Mouse (Mus musculus) myocyte (in vitro differentiated cells): ENCODE measurements around the gene Agmo.

Source experiments
- CEBPB ChIP-seq: IDR thresholded peaks from 2 replicates; pipeline ENCODE4 v1.6.1; 2011; ENCODE audit warnings: mild to moderate bottlenecking, moderate library complexity; ENCODE audit not compliant: poor library complexity, insufficient read depth, severe bottlenecking
- POLR2A ChIP-seq: IDR thresholded peaks from one replicate; pipeline ENCODE4 v1.6.1; 2011; ENCODE audit warnings: low read depth, mild to moderate bottlenecking, control low read depth, moderate library complexity; ENCODE audit not compliant: insufficient read length
- POLR2AphosphoS2 ChIP-seq: IDR thresholded peaks from one replicate; pipeline ENCODE4 v1.6.1; 2011; ENCODE audit warnings: low read depth, control low read depth; ENCODE audit not compliant: insufficient read length
- TCF12 ChIP-seq: IDR thresholded peaks from one replicate; pipeline ENCODE4 v1.6.1; 2011; ENCODE audit warnings: mild to moderate bottlenecking, control low read depth; ENCODE audit not compliant: poor library complexity, insufficient read depth, severe bottlenecking
- TCF3 ChIP-seq: IDR thresholded peaks from one replicate; pipeline ENCODE4 v1.6.1; 2011; ENCODE audit warnings: low read depth, control low read depth; ENCODE audit not compliant: insufficient read length
- USF1 ChIP-seq: IDR thresholded peaks from one replicate; pipeline ENCODE4 v1.6.1; 2011; ENCODE audit warnings: low read depth, mild to moderate bottlenecking, control low read depth, moderate library complexity

DNA sequence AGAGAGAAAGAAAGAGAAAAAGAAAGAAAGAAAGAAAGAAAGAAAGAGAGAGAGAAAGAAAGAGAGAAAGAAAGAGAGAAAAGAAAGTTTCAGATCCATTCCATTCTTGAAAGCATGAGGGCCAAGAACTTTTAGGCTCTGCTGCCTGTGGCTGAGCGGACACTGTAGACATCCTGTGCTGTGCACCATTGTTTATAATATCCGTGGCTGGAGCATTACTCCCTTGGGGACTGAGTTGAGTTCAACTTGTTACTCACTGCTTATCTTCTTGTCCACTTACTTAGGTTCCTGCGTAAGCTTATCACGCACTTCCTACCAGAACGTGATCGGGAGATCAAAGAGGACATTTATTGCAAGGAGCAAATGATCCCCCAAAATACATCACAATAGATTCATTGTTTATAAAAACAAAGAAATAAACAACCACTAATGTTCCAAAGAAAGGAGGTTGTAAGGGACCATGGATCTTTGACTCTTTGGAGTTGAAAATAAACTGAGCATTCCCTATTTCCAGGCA is 27.3 kb downstream of the Agmo start:
- TF ChIP-seq TCF3: no peak
- no peak for TF ChIP-seq POLR2A
- TF ChIP-seq TCF12: no peak
- no peak for TF ChIP-seq POLR2AphosphoS2
- TF ChIP-seq CEBPB: no peak
- no peak for TF ChIP-seq USF1
